Mouse (Mus musculus) E14TG2a.4 (cell line): ENCODE data around the gene AU041133.

Source experiments
- H3K27me3 ChIP-seq: 2 replicates; pipeline ENCODE4 v1.6.1; 2014; ENCODE audit warnings: low read length, control low read depth; ENCODE audit not compliant: insufficient read depth
- H3K36me3 ChIP-seq: 2 replicates; pipeline ENCODE4 v1.6.1; 2014; ENCODE audit warnings: low read length, control low read depth; ENCODE audit not compliant: insufficient read depth
- H3K4me1 ChIP-seq: replicated peaks from 2 replicates; pipeline ENCODE4 v1.6.1; 2014; ENCODE audit warnings: low read depth, low read length, control low read depth
- H3K4me3 ChIP-seq: replicated peaks from 2 replicates; pipeline ENCODE4 v1.5.1; 2014; ENCODE audit warnings: mild to moderate bottlenecking, low read length
- H3K9me3 ChIP-seq: 2 replicates; pipeline ENCODE4 v1.6.1; 2014; ENCODE audit warnings: low read length, control low read depth
- CTCF ChIP-seq: conservative IDR thresholded peaks from 2 replicates; pipeline ENCODE4 v1.5.1; 2014; ENCODE audit warnings: low read length
- NANOG ChIP-seq: IDR thresholded peaks from 2 replicates; pipeline ENCODE4 v1.6.1; 2014; ENCODE audit warnings: borderline replicate concordance, low read length, mixed read lengths
- POU5F1 ChIP-seq: IDR thresholded peaks from 2 replicates; pipeline ENCODE4 v1.6.1; 2014; ENCODE audit warnings: low read length, borderline replicate concordance

AU041133 gene

GRCm38 (mm10) chr10:82178257-82179064 is 50.6 kb downstream of the AU041133 start:
- TF ChIP-seq NANOG (no peak), POU5F1 (no peak), CTCF (no peak)
- H3K27me3 ChIP-seq, result no peaks in the 10 kb centered on the region; the same call in 1 of the 2 replicates
- H3K36me3 ChIP-seq, result no peaks in the 10 kb centered on the region
- peak overlapping the region; percentile 86 for H3K4me3 ChIP-seq
- no peaks in the 10 kb centered on the region for H3K9me3 ChIP-seq
- peaks cover 18% of the 10 kb centered on the region for H3K4me1 ChIP-seq
